ENCODE assay signal across 7 mouse cellular contexts in genomic region chr14:45462875-45463475, GRCm38 (mm10). TPM values are rescaled to one million over a fixed set of nuclear protein-coding genes. Genes with fewer than 3 reads are reported as not detected.
DNase-seq lines count a peak whose midpoint lies in the region; ATAC-seq and TF ChIP-seq lines count a peak whose summit lies in the region.

No protein-coding gene starts in this region.

- H3K27me3 ChIP-seq in lung, embryonic 14.5 days (ENCODE audit: insufficient read depth, low read length): no peaks in the 10 kb centered on the region
- H3K27me3 ChIP-seq in forebrain, embryonic 14.5 days (replicated peaks; ENCODE audit: control insufficient read depth, insufficient read depth, low read length): no peaks in the 10 kb centered on the region
- H3K27me3 ChIP-seq in limb, embryonic 10.5 days (ENCODE audit: low read depth, poor library complexity, severe bottlenecking): no peaks in the 10 kb centered on the region

- H3K9ac ChIP-seq in lung, embryonic 14.5 days: peak overlapping the region; percentile 17; the same call in 1 of the 2 replicates
- no peak overlapping the region; the same call in 1 of the 2 replicates for H3K9ac ChIP-seq in forebrain, embryonic 14.5 days (ENCODE audit: low read length)

- no peak overlapping the region for H3K4me3 ChIP-seq in lung, embryonic 14.5 days (ENCODE audit: low read depth, low read length)
- no peak overlapping the region for H3K4me3 ChIP-seq in forebrain, embryonic 14.5 days (ENCODE audit: low read depth, low read length)
- H3K4me3 ChIP-seq in limb, embryonic 10.5 days: no peak overlapping the region

- H3K9me3 ChIP-seq in lung, embryonic 14.5 days (ENCODE audit: low read depth, low read length): no peaks in the 10 kb centered on the region
- H3K9me3 ChIP-seq in forebrain, embryonic 14.5 days (replicated peaks; ENCODE audit: control insufficient read depth, low read length): no peaks in the 10 kb centered on the region
- H3K9me3 ChIP-seq in limb, embryonic 10.5 days (replicated peaks): no peaks in the 10 kb centered on the region

- no peak for DNase-seq in lung, embryonic 14.5 days
- no peak for DNase-seq in lung, postnatal 10 days
- DNase-seq in forebrain, embryonic 14.5 days (ENCODE audit: low spot score): no peak
- DNase-seq in limb, embryonic 10.5 days (ENCODE audit: low spot score): no peak
- peak; percentile 69 for DNase-seq in retina, postnatal 1 day
- DNase-seq in spleen, postnatal 14 days (ENCODE audit: low spot score in 2 of 2): no peak
- no peak for DNase-seq in gastrocnemius, postnatal 4 days (ENCODE audit: low spot score in 2 of 2)

- no peak for TF ChIP-seq CTCF in lung, embryonic 14.5 days (IDR thresholded peaks at IDR 0.05; ENCODE audit: low read depth)

- ATAC-seq in lung, embryonic 14.5 days (ENCODE audit: insufficient read depth): no peak
- ATAC-seq in forebrain, embryonic 14.5 days: peak; percentile 42; the same call in 1 of the 2 replicates

- H3K36me3 ChIP-seq in lung, embryonic 14.5 days (ENCODE audit: insufficient read depth): peaks cover 83% of the 10 kb centered on the region
- H3K36me3 ChIP-seq in forebrain, embryonic 14.5 days (ENCODE audit: control insufficient read depth, insufficient read depth, low read length): peaks cover 72% of the 10 kb centered on the region
- H3K36me3 ChIP-seq in limb, embryonic 10.5 days: peaks cover 96% of the 10 kb centered on the region

- H3K27ac ChIP-seq in lung, embryonic 14.5 days (ENCODE audit: low read depth): peak overlapping the region; percentile 87
- peak overlapping the region; percentile 66; the same call in 1 of the 2 replicates for H3K27ac ChIP-seq in forebrain, embryonic 14.5 days (ENCODE audit: low read depth, low read length)
- H3K27ac ChIP-seq in limb, embryonic 10.5 days: peak overlapping the region; percentile 67

- WGBS in lung, embryonic 14.5 days: 69% methylated on average over 10 of the region's 10 CpGs
- 37% methylated on average over 10 of the region's 10 CpGs for WGBS in forebrain, embryonic 14.5 days
- WGBS in limb, embryonic 10.5 days: 68% methylated on average over 10 of the region's 10 CpGs

- 0 out of 2 replicates have a peak, but pooled peaks cover 3% of the 10 kb centered on the region for H3K4me1 ChIP-seq in lung, embryonic 14.5 days (ENCODE audit: insufficient read depth)
- peaks cover 11% of the 10 kb centered on the region; the same call in 1 of the 2 replicates for H3K4me1 ChIP-seq in forebrain, embryonic 14.5 days (ENCODE audit: control insufficient read depth, insufficient read depth, low read length)
- peaks cover 26% of the 10 kb centered on the region for H3K4me1 ChIP-seq in limb, embryonic 10.5 days

- H3K4me2 ChIP-seq in lung, embryonic 14.5 days: no peak overlapping the region
- H3K4me2 ChIP-seq in forebrain, embryonic 14.5 days (ENCODE audit: low read length): no peak overlapping the region

RNA-seq across cellular contexts. Expression of gene Gnpnat1, which starts 58.3 kb away (rescaled TPM):
- polyA plus RNA-seq in lung, embryonic 14.5 days (2014; fragmentation: Nextera tagmentation; extraction: Ambion mirVana): 54.9 and 57.3 TPM in 2 replicates
- 26.4 and 29.5 TPM in 2 replicates for polyA plus RNA-seq in forebrain, embryonic 14.5 days (2014; fragmentation: Nextera tagmentation; extraction: Ambion mirVana)
- polyA plus RNA-seq in limb, embryonic 10.5 days (2016; fragmentation: Nextera tagmentation; extraction: Ambion mirVana): 61.2 and 74.4 TPM in 2 replicates
- 10 to 100 TPM; 16.2 to 18.8 TPM for total RNA-seq in gastrocnemius, postnatal 4 days (2021)
